Mouse (Mus musculus): Measurements from ENCODE around the gene Tas2r116.

The Tas2r116 gene

DNA sequence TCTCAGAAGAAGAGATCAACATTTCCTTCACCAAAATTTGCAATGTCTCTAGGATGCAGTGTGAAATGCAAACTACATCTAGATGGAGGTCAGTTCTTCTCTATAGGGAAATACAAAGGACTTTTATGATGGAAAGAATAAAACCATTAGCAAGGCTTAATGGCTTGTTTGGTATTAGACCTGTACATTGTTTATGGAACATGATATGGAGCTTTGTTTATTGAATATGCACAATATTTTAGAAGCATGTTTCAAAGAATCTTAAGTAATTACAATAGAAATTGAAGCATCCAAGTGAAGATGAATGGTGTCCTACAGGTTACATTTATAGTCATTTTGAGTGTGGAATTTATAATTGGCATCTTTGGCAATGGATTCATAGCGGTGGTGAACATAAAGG lies at the start of gene Tas2r116:
Gene Tas2r116, plus strand, starts transcription at position 301 of the 400 bp plus-strand sequence.
- no peak for DNase-seq

DNA sequence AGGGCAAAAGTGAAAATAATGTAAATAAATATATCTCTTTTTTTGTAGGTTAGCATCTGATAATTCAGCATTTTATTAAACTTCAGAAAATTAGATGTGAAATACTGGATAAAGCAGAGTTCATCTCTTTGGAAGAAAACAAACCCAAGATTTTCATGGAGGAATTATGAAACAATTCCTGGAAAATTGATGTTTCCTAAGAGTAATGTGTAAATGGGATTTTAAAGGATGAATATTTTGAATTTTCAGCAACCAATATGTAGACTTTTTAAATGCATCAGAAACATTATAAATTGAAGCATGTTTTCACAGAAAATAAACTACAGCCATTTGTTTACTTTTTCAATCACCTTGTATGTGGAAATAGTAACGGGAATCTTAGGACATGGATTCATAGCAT lies 8.4 kb upstream of the Tas2r116 start, which contains the start of gene Tas2r123:
Gene Tas2r123, plus strand, starts transcription at position 301 of the 400 bp plus-strand sequence.
- no peak for DNase-seq

DNA sequence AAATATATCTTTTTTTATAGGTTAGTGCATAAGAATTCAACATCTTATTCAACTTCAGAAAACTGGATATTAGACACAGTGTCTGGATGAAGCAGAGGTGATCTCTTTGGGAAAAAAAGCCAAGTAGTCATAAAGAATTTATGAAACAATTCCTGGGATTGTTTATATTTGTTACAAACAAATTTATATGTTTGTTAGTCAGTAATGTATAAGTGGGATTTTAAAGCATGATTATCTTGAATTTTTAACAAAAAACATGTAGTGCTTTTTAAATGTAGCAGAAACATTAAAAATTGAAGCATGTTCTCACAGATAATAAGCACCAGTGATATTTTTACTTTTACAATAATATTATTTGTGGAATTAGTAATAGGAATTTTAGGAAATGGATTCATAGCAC lies 12.5 kb downstream of the Tas2r116 start, which contains the start of gene Tas2r110:
Gene Tas2r110, plus strand, starts transcription at position 301 of the 400 bp plus-strand sequence.
- DNase-seq = no peak

DNA sequence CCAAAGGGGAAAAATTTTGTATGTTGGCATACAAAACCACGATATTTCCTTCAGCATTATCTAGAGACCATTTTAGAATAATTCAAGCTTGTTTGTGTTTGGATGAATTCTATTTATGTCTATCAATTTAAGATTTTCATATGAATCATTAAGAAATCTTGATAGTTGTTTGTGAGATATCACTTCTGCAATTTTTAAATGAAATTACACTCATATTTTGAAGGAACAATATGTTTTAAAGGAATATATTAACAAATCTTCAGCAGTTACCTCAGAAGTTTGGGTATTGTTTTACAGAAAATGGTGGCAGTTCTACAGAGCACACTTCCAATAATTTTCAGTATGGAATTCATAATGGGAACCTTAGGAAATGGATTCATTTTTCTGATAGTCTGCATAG lies 37.5 kb downstream of the Tas2r116 start, which contains the start of gene Tas2r113:
Gene Tas2r113, plus strand, starts transcription at position 301 of the 400 bp plus-strand sequence.
- no peak for DNase-seq

Measured in kidney, postnatal 10 days (tissue).